Mouse (Mus musculus) adrenal gland, postnatal 14 days (tissue): ENCODE measurements around the gene D10Jhu81e. TPM values are rescaled to one million over a fixed set of nuclear protein-coding genes. Genes with fewer than 3 reads are reported as not detected.
"Not testable (repeated sequence)": the region's sequence is repeated elsewhere in the genome, so short reads cannot be mapped to it uniquely, and the experiment has no call there.

Experiments
- DNase-seq: peaks from one replicate; pipeline ENCODE4 v3.0.0; 2021; ENCODE audit warnings: mixed read lengths
- long read RNA-seq, 2 experiments: library from polyadenylated mRNA; stranded (forward); transcript quantifications; one replicate each; pipeline ENCODE4 v2.0.0; 2021
- total RNA-seq: library from RNA; stranded (reverse); gene quantifications from 2 replicates; pipeline ENCODE4 v1.2.3, GENCODE M21; 2021

Gene D10Jhu81e
- total RNA-seq: 249 and 251 TPM in 2 replicates
- long read RNA-seq, experiment 1, transcript D10Jhu81e-201 (7 exons, 1,378 nt): major isoform, 12 of 21 reads
- long read RNA-seq, experiment 1, partial matches to known transcripts: 1 of 21 reads
- long read RNA-seq, experiment 1, other reads (novel, unspliced or antisense): 8 of 21 reads
- long read RNA-seq, experiment 2, transcript D10Jhu81e-201 (7 exons, 1,378 nt): major isoform, 5 of 18 reads
- long read RNA-seq, experiment 2, partial matches to known transcripts: 0 of 18 reads
- long read RNA-seq, experiment 2, other reads (novel, unspliced or antisense): 13 of 18 reads

GRCm38 (mm10) chr10:78169281-78170042 is at the start of gene D10Jhu81e:
TSS of gene D10Jhu81e (minus strand) at chr10:78169782.
- peak; percentile 100 for DNase-seq

DNA sequence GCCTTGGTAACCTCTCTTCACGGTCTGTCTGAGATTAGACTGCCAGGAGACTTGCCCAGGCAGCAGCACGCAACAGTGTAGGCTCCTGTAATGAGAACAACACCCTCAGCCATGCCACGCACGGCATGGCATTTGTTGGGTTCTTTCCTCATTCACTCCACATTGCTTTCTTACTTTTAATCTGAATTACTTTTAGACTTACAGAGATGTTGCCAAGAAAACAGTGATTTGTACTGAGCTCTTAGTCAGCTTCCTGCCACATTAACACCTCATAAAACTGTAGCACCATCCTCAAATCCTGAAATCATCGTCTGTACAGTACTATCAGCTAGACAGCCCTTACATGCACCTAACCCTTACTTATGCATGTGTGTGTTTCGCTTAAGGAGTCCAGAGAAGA is 49.0 kb upstream of the D10Jhu81e start:
- no peak for DNase-seq

DNA sequence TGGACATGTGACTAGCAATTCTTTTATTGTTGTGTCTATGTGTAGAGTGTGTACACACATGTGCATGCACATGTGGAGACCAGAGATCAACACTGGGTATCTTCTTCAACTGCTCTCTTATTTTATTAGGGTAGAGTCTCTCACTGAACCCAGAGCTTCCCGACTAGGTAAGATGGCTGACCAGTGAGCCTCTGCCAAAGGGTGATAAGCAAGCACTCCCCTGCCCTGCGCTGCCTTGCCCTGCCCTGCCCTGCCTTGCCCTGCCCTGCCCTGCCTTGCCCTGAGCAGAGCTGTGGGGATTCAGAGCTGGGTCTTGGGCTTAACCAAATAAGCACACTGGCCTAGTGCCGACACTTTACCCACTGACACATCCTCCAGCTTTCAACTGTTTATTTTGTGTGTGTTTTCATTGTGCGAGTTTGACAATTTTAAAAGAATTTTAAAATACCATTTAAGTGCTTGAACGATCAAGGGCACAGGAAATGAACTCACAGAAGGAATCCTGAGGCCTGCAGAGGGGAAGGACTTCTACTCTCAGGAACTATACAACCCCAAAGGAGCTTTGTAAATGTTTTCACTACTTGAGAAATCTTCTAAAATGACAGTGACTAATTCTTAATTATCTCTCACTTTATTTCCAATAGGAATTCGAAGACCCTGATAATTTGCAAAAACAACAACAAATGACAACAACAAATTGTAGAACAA is 46.9 kb upstream of the D10Jhu81e start:
- no peak for DNase-seq

DNA sequence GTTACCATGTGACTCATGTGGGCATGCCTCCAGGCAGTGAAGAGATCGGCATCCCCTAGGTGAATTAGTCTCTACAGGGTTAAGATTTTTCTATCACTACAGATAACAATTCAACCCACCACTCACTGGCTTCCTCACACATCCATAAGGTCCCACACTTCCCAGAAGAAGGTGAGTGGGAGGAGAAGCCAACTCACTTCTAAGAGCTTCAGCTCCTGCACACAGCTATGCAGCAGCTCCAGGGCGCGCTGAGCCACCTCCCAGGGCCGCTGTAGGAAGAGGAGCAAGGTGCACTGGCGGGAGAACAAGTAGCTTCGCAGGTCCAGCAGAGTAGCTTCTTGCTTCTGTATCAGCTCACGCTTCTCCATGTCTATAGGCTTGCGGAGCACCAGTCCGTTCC is 44.8 kb upstream of the D10Jhu81e start:
- DNase-seq: no peak

DNA sequence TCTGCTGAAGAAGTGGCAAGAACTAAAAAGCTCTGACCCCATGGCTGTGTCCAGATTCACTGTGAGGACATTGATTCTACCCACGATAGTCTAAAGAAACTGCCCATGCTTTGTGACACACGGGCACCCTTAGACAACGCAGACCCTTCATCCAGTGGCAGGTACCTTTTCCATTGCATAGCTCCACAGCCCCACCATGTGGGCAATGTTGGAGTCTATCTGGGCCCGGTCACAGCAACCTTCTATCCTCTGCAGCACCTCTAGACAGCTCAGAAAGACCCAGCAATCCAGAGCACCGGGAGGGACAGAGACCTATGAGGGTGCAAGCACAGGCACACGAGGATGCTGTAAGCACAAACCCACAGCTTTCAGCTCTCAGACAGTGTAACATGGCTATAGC is 41.7 kb upstream of the D10Jhu81e start:
- no peak for DNase-seq

- no peak for DNase-seq
Measured at GRCm38 (mm10) chr10:78201182-78201581, 31.6 kb upstream of the D10Jhu81e start.

GRCm38 (mm10) chr10:78192933-78193332 is 23.4 kb upstream of the D10Jhu81e start:
- no peak for DNase-seq

DNA sequence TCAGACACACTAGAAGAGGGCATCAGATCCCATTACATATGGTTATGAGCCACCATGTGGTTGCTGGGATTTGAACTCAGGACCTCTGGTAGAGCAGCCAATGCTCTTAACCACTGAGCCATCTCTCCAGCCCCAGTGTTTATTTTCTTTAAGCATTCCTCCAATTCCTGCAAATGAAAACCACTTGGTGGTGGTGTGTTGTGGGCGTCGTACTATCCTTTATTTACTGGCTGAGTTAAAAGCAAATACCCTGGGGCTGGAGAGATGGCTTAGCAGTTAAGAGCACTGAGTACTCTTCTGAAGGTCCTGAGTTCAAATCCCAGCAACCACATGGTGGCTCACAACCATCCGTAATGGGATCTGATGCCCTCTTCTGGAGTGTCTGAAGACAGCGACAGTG is 16.5 kb upstream of the D10Jhu81e start:
- not testable (repeated sequence) for DNase-seq

GRCm38 (mm10) chr10:78185381-78185725 is 15.8 kb upstream of the D10Jhu81e start:
- DNase-seq: no peak

GRCm38 (mm10) chr10:78184531-78185380 is 15.2 kb upstream of the D10Jhu81e start, which contains the start of gene Pwp2:
TSS of gene Pwp2 (minus strand) at chr10:78185149.
- peak; percentile 95 for DNase-seq

- no peak for DNase-seq
Measured at GRCm38 (mm10) chr10:78183577-78183976, 14.0 kb upstream of the D10Jhu81e start.

- no peak for DNase-seq
Measured at GRCm38 (mm10) chr10:78182321-78182720, 12.7 kb upstream of the D10Jhu81e start.

DNA sequence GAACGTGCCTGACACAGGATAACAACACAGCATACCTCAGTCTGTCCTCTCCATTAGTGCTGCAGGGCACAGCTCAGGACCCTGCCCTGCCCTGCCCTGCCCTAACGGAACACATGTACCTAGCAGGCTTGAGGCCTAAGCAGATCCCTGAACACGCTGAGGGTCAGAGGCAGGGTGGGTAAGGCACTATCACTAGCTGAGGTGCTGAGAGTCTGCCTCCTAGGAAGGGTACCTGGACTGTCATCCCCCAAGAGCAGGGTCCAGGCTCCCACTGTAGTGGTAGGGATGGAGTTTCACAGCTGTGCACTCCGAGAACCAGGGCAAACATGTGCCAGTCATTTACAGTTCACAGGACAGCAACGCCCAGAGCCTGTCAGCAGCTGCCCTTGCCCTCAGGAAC is 4.9 kb upstream of the D10Jhu81e start:
- DNase-seq: no peak

- no peak for DNase-seq
Measured at GRCm38 (mm10) chr10:78171581-78171980, 2.0 kb upstream of the D10Jhu81e start.

- DNase-seq: no peak
Measured at GRCm38 (mm10) chr10:78171057-78171456, 1.5 kb upstream of the D10Jhu81e start.

DNA sequence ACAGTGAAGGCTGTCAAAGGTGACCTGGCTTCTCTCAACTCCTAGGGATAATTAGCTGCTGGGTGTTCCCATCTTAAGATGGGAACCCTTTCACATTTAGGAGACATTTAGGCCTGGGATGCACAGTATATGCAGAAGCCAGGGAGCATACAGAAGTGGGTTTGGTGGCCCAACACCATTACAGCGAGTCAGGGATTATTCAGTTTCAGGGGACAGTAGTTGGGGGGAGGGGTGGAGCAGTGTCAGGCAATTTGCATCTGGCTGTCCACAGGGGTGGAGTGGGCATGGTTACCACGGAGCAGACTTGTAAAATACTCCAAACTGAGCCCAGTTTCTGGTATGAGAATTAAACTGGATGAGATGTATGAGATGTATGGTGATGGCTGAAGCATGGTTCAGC is 863 bp upstream of the D10Jhu81e start:
- no peak for DNase-seq

DNA sequence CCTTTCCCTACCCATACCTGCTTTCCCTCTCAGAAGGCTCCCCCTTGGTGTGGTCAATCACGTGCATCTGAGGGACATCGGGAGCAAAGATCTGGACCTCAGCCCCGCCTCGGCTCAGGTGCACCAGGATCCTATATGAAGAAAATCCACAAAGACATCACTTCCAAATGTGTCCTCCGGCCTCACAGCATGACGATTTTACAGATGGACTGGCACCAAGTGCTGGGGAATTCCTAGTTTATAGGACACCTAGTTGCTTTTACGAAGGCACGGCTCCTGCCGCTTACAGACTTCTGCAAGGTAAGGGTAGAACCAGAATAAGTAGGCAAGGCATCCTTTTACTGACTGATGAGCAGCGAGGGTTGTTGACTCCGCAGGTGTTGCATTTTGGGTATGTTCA is 790 bp downstream of the D10Jhu81e start:
- no peak for DNase-seq

- DNase-seq: no peak
Measured at GRCm38 (mm10) chr10:78167775-78168174, 1.8 kb downstream of the D10Jhu81e start.

GRCm38 (mm10) chr10:78167333-78167732 is 2.2 kb downstream of the D10Jhu81e start:
- DNase-seq: no peak

GRCm38 (mm10) chr10:78165256-78166005 is 4.2 kb downstream of the D10Jhu81e start:
- no peak for DNase-seq

DNA sequence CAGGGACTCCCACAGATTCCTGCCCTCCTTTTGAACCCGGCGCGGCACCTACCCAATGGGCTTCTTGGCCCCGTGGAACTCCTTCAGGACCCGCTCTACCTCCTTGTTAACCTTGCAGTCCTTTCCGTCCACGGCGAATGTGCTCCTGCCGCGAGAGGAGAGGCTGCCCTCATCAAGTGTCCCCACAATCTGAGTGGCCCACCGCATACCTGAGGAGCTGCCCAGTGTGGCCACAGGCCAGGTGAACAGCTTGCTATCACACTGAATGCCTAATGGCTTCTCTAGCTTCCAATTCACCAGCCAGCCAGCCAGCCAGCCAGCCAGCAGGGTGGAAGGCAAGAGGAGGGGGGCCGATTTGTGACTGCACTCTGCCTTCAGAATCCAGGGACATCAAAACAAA is 4.8 kb downstream of the D10Jhu81e start:
- DNase-seq: no peak
